Mouse (Mus musculus): ENCODE results near the gene Arpc3.
"Not testable (repeated sequence)": the region's sequence is repeated elsewhere in the genome, so short reads cannot be mapped to it uniquely, and the experiment has no call there.

The Arpc3 gene

GRCm38 (mm10) chr5:122434541-122434940 lies 42.9 kb downstream of the Arpc3 start:
- no peak for DNase-seq (ENCODE audit: low read depth in 2 of 2, low spot score in 2 of 2)

DNA sequence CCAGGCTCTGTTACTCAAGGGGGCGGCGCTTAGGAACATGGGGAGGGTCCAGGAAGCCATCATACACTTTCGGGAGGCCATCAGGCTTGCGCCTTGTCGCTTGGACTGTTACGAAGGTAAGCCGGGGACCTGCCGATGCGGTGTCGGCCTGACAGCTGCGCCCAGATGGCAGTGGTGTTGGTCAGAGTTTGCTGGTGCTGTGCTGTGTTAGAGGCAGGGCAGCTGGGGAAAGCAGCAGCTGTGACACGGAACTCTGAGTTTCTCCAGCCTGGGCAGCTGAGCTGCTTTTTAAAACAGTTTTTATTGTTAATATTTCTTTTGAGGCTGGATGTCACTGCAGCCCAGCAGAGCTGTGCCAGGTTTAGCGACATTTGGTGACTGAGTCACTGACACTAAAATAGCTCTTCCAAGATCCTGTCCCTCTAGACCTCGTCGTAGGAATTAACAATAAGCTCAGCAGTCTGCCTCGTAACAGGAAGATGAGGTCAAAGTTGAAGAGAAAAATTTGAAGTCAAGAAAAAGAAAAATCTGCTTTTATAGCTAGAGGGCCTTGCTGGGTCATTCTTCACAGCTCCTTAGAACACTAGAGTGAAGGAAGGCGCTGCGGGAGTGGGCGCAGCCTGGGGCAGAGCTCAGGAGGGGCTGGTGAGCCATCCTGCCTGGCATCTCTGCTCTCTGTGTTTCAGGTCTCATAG lies 47.9 kb downstream of the Arpc3 start:
- no peak for DNase-seq (ENCODE audit: low read depth in 2 of 2, low spot score in 2 of 2)

- no peak for DNase-seq (ENCODE audit: low read depth in 2 of 2, low spot score in 2 of 2)
These were observed 48.5 kb downstream of the Arpc3 start for GRCm38 (mm10) chr5:122440095-122440630.

GRCm38 (mm10) chr5:122444492-122444891 lies 52.8 kb downstream of the Arpc3 start:
- DNase-seq (ENCODE audit: low read depth in 2 of 2, low spot score in 2 of 2), result no peak

DNA sequence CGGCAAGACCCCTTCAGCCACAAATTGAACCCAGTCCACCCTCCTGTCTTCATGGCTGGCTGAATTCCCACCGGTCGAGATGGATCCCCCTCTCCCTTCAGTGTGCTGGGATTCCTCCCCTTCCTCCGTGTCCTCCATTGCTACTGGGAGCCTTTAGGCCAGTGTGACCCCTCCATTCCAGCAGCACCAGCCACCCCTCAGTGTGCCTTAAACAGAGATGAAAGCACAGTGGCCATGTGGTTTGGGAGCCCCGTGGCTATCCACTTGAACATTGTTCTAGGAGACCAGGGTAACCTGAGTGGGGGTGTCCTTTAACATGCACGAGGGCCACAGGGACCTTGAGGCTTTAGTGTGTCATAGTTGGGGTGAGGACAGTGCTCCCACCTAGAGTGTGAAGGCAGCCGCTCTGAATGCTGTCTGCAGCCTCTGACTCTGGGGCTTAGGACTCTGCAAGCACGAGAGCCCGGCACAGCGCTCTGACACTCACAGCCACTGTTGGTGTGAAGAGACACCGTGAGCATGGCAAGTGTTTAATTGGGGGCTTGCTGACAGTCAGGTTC lies 53.5 kb downstream of the Arpc3 start:
- DNase-seq (ENCODE audit: low read depth in 2 of 2, low spot score in 2 of 2), result no peak

- DNase-seq (ENCODE audit: low read depth in 2 of 2, low spot score in 2 of 2), result no peak
These were observed 56.2 kb downstream of the Arpc3 start for GRCm38 (mm10) chr5:122447857-122448256.

DNA sequence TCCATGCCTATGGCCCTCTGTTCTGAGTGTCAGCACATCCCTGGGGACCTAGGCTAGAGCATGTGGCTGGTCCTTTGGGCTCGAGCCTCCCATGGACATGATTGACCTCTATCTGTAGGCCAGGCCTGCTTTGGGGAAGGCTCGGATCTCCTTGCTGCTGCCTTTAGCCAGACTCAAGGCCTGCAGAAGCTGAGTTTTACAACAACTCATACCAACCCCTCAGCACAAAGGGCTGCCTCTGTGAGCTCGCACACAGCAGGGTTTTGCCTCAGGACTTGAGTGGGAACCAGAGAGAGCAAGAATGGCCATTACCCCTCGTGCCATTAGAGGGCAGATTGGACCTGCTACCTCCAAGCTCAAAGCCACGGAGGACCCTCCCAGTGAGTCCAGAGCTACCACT lies 57.2 kb downstream of the Arpc3 start:
- no peak for DNase-seq (ENCODE audit: low read depth in 2 of 2, low spot score in 2 of 2)

GRCm38 (mm10) chr5:122449946-122450345 lies 58.3 kb downstream of the Arpc3 start:
- DNase-seq (ENCODE audit: low read depth in 2 of 2, low spot score in 2 of 2), result no peak

- no peak for DNase-seq (ENCODE audit: low read depth in 2 of 2, low spot score in 2 of 2)
These were observed 59.2 kb downstream of the Arpc3 start for GRCm38 (mm10) chr5:122450913-122451317.

DNA sequence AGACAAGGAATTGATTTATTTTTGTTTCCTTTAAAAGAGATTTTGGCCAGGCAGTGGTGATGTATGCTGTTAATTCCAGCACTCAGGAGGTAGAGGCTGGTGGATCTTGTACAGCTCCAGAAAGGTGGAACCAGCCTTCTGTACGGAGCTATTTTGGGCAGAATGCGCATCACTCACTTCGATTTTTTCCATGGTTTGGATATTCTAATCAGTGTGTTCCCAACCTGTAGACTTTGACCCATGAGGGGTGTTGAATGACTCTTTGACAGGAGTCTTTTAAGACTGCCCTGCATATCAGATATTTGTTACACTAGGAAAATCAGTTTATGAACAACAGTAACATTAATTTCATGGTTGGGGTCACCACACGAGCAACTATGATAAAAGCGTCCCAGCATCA lies 59.6 kb downstream of the Arpc3 start:
- DNase-seq (ENCODE audit: low read depth in 2 of 2, low spot score in 2 of 2), result no peak

- DNase-seq (ENCODE audit: low read depth in 2 of 2, low spot score in 2 of 2), result no peak
These were observed 60.5 kb downstream of the Arpc3 start for GRCm38 (mm10) chr5:122452194-122452593.

- no peak for DNase-seq (ENCODE audit: low read depth in 2 of 2, low spot score in 2 of 2)
These were observed 61.5 kb downstream of the Arpc3 start for GRCm38 (mm10) chr5:122453188-122453587.

DNA sequence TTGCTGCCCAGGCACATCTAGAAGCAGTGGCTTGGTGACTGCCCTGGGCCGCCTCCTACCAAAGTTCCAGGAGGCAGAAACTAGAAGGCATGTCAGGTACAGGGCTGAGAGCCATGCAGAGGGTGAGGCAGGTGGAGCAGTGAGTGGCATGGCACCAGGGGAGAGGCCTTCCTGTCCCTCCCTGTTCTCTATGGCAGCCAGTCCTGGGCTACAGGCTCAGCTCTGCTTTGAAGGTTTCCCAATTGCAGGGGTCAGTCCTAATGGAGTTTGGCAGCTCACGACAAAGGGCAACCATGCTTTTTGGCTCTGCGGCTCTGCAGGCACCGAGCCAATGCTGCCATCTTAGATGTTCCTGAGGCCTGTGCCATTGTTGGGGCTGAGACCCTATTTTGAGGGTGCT lies 62.8 kb downstream of the Arpc3 start:
- DNase-seq (ENCODE audit: low read depth in 2 of 2, low spot score in 2 of 2), result no peak

GRCm38 (mm10) chr5:122454883-122455282 lies 63.2 kb downstream of the Arpc3 start:
- DNase-seq (ENCODE audit: low read depth in 2 of 2, low spot score in 2 of 2), result no peak

DNA sequence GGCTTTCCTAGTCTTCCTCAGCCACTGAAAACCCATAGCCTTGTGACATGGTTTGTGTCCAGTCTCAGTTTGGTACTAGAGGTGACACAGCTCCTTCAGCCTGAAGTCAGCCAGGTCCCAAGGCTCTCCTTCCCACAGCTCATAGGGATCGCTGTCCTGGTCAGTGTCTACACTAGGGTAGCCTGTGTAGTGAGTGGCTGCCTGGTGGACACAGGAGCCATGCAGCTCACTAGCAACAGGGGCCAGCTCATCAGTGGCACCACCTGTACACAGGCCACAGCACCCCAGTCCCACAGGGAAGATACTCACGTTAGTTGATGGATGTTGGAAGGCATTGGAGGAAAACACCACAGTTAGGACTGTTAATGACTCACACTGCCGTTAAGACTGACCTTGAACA lies 63.9 kb downstream of the Arpc3 start:
- no peak for DNase-seq (ENCODE audit: low read depth in 2 of 2, low spot score in 2 of 2)

GRCm38 (mm10) chr5:122457054-122457453 lies 65.4 kb downstream of the Arpc3 start:
- DNase-seq (ENCODE audit: low read depth in 2 of 2, low spot score in 2 of 2), result not testable (repeated sequence)

- no peak for DNase-seq (ENCODE audit: low read depth in 2 of 2, low spot score in 2 of 2)
These were observed 66.4 kb downstream of the Arpc3 start for GRCm38 (mm10) chr5:122458066-122458465.

GRCm38 (mm10) chr5:122459335-122459734 lies 67.7 kb downstream of the Arpc3 start:
- DNase-seq (ENCODE audit: low read depth in 2 of 2, low spot score in 2 of 2), result no peak

DNA sequence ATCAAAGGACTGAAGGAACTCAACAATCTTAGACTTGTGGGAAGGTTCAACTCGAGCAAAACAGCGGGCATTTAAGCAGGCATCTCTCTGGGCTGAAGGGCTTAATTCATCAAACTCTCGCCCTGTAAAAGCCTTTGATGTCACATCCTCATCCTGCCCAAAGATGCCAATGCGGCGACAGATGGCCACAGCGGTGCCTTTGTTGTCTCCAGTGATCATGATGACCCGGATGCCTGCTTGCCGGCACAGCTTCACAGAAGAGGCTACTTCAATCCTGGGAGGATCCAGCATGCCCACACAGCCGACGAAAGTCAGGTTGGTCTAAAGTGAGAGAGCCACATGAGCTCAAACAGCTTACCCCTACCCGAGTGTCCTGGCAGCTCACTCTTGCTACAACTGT lies 69.0 kb downstream of the Arpc3 start:
- no peak for DNase-seq (ENCODE audit: low read depth in 2 of 2, low spot score in 2 of 2)

DNA sequence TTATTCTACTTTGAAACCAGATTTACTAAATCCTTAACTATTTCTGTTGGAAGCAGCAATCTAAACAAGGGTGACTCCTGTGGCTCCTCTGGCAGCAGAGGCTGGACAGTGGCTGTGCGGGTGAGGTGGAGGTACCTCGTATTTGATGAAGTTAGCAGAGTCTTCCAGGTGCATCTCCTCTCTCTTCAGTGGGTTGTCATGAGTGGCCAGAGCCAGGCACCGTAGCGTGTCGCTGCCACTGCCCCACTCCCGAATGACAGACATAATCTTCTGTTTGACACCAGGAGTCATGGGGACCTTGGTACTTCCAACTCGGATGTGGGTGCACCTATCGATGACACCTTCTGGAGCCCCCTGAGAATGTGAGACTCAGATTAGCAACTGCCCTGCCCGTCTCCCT lies 69.8 kb downstream of the Arpc3 start:
- no peak for DNase-seq (ENCODE audit: low read depth in 2 of 2, low spot score in 2 of 2)

All from CD8-positive naive resting alpha-beta T cell, adult 2 months (primary cell).